Mouse (Mus musculus) adrenal gland, postnatal 36 days (tissue): ENCODE measurements around the gene Dtnb. TPM values are rescaled to one million over a fixed set of nuclear protein-coding genes. Genes with fewer than 3 reads are reported as not detected.
"Not testable (repeated sequence)": the region's sequence is repeated elsewhere in the genome, so short reads cannot be mapped to it uniquely, and the experiment has no call there.

Experiments
- DNase-seq, 2 experiments: peaks; one replicate each; pipeline ENCODE4 v3.0.0; 2021; ENCODE audit warnings: mixed read lengths in 1 of 2
- long read RNA-seq, 2 experiments: library from polyadenylated mRNA; stranded (forward); transcript quantifications; one replicate each; pipeline ENCODE4 v2.0.0; 2021; ENCODE audit warnings: borderline sequencing depth in 2 of 2
- total RNA-seq, 2 experiments: library from RNA; stranded (reverse); gene quantifications; 2 replicates each; pipeline ENCODE4 v1.2.3; 2021

Dtnb gene
- total RNA-seq = 10 to 100 TPM; 30.1 to 43.3 TPM
- long read RNA-seq, experiment 1, partial matches to known transcripts = 1 of 23 reads
- long read RNA-seq, experiment 1, other reads (novel, unspliced or antisense) = 14 of 23 reads
- long read RNA-seq, experiment 2, partial matches to known transcripts = 1 of 9 reads
- long read RNA-seq, experiment 2, other reads (novel, unspliced or antisense) = 5 of 9 reads

- peak; percentile 78 to 87 for DNase-seq
Measured at GRCm38 (mm10) chr12:3571787-3572580, at the start of gene Dtnb. Dtnb (plus strand) TSS chr12:3572381.

GRCm38 (mm10) chr12:3525536-3525935 lies 46.6 kb upstream of the Dtnb start:
- no peak for DNase-seq

- not testable (repeated sequence) for DNase-seq
Measured at GRCm38 (mm10) chr12:3535446-3535845, 36.7 kb upstream of the Dtnb start.

GRCm38 (mm10) chr12:3537616-3538015 lies 34.6 kb upstream of the Dtnb start:
- DNase-seq = peak in 1 of 2 experiments; percentile 9

GRCm38 (mm10) chr12:3538036-3538435 lies 34.1 kb upstream of the Dtnb start:
- no peak for DNase-seq

GRCm38 (mm10) chr12:3539605-3540004 lies 32.6 kb upstream of the Dtnb start:
- DNase-seq = no peak

GRCm38 (mm10) chr12:3540871-3541270 lies 31.3 kb upstream of the Dtnb start:
- no peak for DNase-seq

GRCm38 (mm10) chr12:3545451-3545850 lies 26.7 kb upstream of the Dtnb start:
- no peak for DNase-seq

- DNase-seq = no peak
Measured at GRCm38 (mm10) chr12:3546121-3546658, 26.0 kb upstream of the Dtnb start.

GRCm38 (mm10) chr12:3546781-3547180 lies 25.4 kb upstream of the Dtnb start:
- DNase-seq = no peak

- DNase-seq = no peak
Measured at GRCm38 (mm10) chr12:3547506-3547905, 24.7 kb upstream of the Dtnb start.

GRCm38 (mm10) chr12:3547911-3548310 lies 24.3 kb upstream of the Dtnb start:
- no peak for DNase-seq

- DNase-seq = no peak
Measured at GRCm38 (mm10) chr12:3548582-3549211, 23.5 kb upstream of the Dtnb start.

GRCm38 (mm10) chr12:3550280-3550679 lies 21.9 kb upstream of the Dtnb start:
- peak; percentile 68 to 76 for DNase-seq

GRCm38 (mm10) chr12:3557414-3558319 lies 14.5 kb upstream of the Dtnb start:
- DNase-seq = no peak

GRCm38 (mm10) chr12:3560596-3560995 lies 11.6 kb upstream of the Dtnb start:
- DNase-seq = peak; percentile 53 to 77

GRCm38 (mm10) chr12:3561032-3561431 lies 11.1 kb upstream of the Dtnb start:
- no peak for DNase-seq

GRCm38 (mm10) chr12:3562806-3563205 lies 9.4 kb upstream of the Dtnb start:
- DNase-seq = no peak

GRCm38 (mm10) chr12:3563659-3564058 lies 8.5 kb upstream of the Dtnb start:
- peak; percentile 27 to 28 for DNase-seq

- no peak for DNase-seq
Measured at GRCm38 (mm10) chr12:3568461-3568991, 3.7 kb upstream of the Dtnb start.

GRCm38 (mm10) chr12:3570711-3571400 lies 1.3 kb upstream of the Dtnb start:
- peak in 1 of 2 experiments; percentile 30 for DNase-seq
